ENCODE assay signal across 24 mouse cellular contexts in genomic region chr13:98456398-98456797, GRCm38 (mm10). TPM values are rescaled to one million over a fixed set of nuclear protein-coding genes. Genes with fewer than 3 reads are reported as not detected.
A peak's percentile ranks its signal among the peaks of the same experiment; 100 is the strongest.
DNase-seq lines count a peak whose midpoint lies in the region; ATAC-seq and TF ChIP-seq lines count a peak whose summit lies in the region.
"Had no signal": no experiment of that assay in that cellular context is flagged by ENCODE, and none has a peak within 500 bp of the region (broad histone marks: within the 10 kb centered on the region; RNA-seq: fewer than 3 reads in every experiment).

No protein-coding gene starts in this region.

- 67% methylated on average over 2 of the region's 2 CpGs for WGBS in midbrain, postnatal 0 days

- no peak for TF ChIP-seq RAD21 in MEL (IDR thresholded peaks at IDR 0.05; ENCODE audit: low read depth, low read length)

- ATAC-seq in CD4-positive, CD25-positive, alpha-beta regulatory T cell, adult 4 months = no peak
- ATAC-seq in midbrain, postnatal 0 days (ENCODE audit: low FRiP score) = no peak
- ATAC-seq: forebrain, embryonic 14.5 days; hindbrain, postnatal 0 days; midbrain, embryonic 13.5 days had no signal

- peak; percentile 16 to 19 for DNase-seq in adrenal gland, postnatal 36 days
- DNase-seq in adrenal gland, adult 8-10 months = no peak
- DNase-seq in 3T3-L1 (ENCODE audit: low read depth, low spot score) = peak; percentile 92
- DNase-seq in MEL (ENCODE audit: low read depth, low spot score) = peak; percentile 17
- peak; percentile 52 for DNase-seq in adipocyte (ENCODE audit: low spot score)
- DNase-seq in testis, postnatal 14 days (ENCODE audit: low spot score) = no peak
- no peak for DNase-seq in midbrain, postnatal 0 days (ENCODE audit: low spot score)
- DNase-seq: cerebellum, adult 11 months; cerebellum, postnatal 36 days; gastrocnemius, postnatal 36 days; kidney, adult 18-20 months; kidney, postnatal 36 days; thymus, adult 2 months had no signal

- TF ChIP-seq POLR2A in MEL (IDR thresholded peaks at IDR 0.05; ENCODE audit: control insufficient read depth in 1 of 2, insufficient read depth in 1 of 2, low read depth in 1 of 2, low read length in 2 of 2, poor library complexity in 1 of 2) = no peak

- no peaks in the 10 kb centered on the region for H3K27me3 ChIP-seq in MEL (ENCODE audit: control insufficient read depth in 1 of 2, insufficient read depth in 2 of 2, low read length in 2 of 2)
- no peaks in the 10 kb centered on the region for H3K27me3 ChIP-seq in midbrain, postnatal 0 days (ENCODE audit: insufficient read depth, low read length)
- H3K27me3 ChIP-seq: heart, embryonic 12.5 days; lung, embryonic 15.5 days; midbrain, embryonic 13.5 days had no signal

- TF ChIP-seq CTCF in MEL (IDR thresholded peaks at IDR 0.05 in 2 of 3, conservative IDR thresholded peaks at IDR 0.05 in 1 of 3; ENCODE audit: control insufficient read depth in 1 of 3, insufficient read depth in 1 of 3, low read depth in 2 of 3, low read length in 3 of 3, poor library complexity in 1 of 3, severe bottlenecking in 1 of 3) = no peak
- TF ChIP-seq CTCF in midbrain, postnatal 0 days (IDR thresholded peaks at IDR 0.05) = no peak

- H3K27ac ChIP-seq in MEL (ENCODE audit: control insufficient read depth, low read depth, low read length) = no peak overlapping the region
- no peak overlapping the region for H3K27ac ChIP-seq in midbrain, postnatal 0 days (ENCODE audit: low read depth, low read length)
- H3K27ac ChIP-seq: embryonic facial prominence, embryonic 10.5 days; hindbrain, postnatal 0 days; lung, embryonic 15.5 days; midbrain, embryonic 13.5 days had no signal

- no peak overlapping the region for H3K4me3 ChIP-seq in MEL (ENCODE audit: control insufficient read depth in 1 of 2, insufficient read depth in 1 of 2, low read depth in 2 of 2, low read length in 2 of 2)
- no peak overlapping the region for H3K4me3 ChIP-seq in midbrain, postnatal 0 days (ENCODE audit: low read depth, low read length)
- H3K4me3 ChIP-seq: embryonic facial prominence, embryonic 10.5 days; heart, embryonic 12.5 days; lung, embryonic 15.5 days; midbrain, embryonic 13.5 days had no signal

- no peak overlapping the region for H3K4me2 ChIP-seq in midbrain, postnatal 0 days (ENCODE audit: low read depth, low read length, poor library complexity, severe bottlenecking)
- H3K4me2 ChIP-seq: heart, embryonic 12.5 days; lung, embryonic 15.5 days; midbrain, embryonic 13.5 days had no signal

- no peak overlapping the region for H3K9ac ChIP-seq in MEL (ENCODE audit: control insufficient read depth, low read depth, low read length, poor library complexity, severe bottlenecking)
- H3K9ac ChIP-seq in midbrain, postnatal 0 days (replicated peaks; ENCODE audit: low read length, poor library complexity, severe bottlenecking) = no peak overlapping the region
- H3K9ac ChIP-seq: heart, embryonic 12.5 days; lung, embryonic 15.5 days; midbrain, embryonic 13.5 days had no signal

- H3K36me3 ChIP-seq in MEL (ENCODE audit: control insufficient read depth in 1 of 2, insufficient read depth in 2 of 2, low read length in 2 of 2) = no peaks in the 10 kb centered on the region
- H3K36me3 ChIP-seq in midbrain, postnatal 0 days (ENCODE audit: insufficient read depth, low read length) = no peaks in the 10 kb centered on the region
- H3K36me3 ChIP-seq: embryonic facial prominence, embryonic 10.5 days; heart, embryonic 12.5 days; lung, embryonic 15.5 days; midbrain, embryonic 13.5 days had no signal

- no peaks in the 10 kb centered on the region for H3K79me2 ChIP-seq in MEL (ENCODE audit: control insufficient read depth, insufficient read depth, low read length, poor library complexity)

- H3K4me1 ChIP-seq in MEL (ENCODE audit: control insufficient read depth in 1 of 2, insufficient read depth in 2 of 2, low read length in 2 of 2) = no peaks in the 10 kb centered on the region
- no peaks in the 10 kb centered on the region for H3K4me1 ChIP-seq in midbrain, postnatal 0 days (ENCODE audit: insufficient read depth, low read length)
- H3K4me1 ChIP-seq: embryonic facial prominence, embryonic 10.5 days; heart, embryonic 12.5 days; lung, embryonic 15.5 days; midbrain, embryonic 13.5 days had no signal

- no peak for TF ChIP-seq EP300 in MEL (IDR thresholded peaks at IDR 0.05; ENCODE audit: low read depth in 1 of 2, low read length in 2 of 2)

- no peaks in the 10 kb centered on the region for H3K9me3 ChIP-seq in MEL (replicated peaks; ENCODE audit: insufficient read depth, low read length)
- no peaks in the 10 kb centered on the region for H3K9me3 ChIP-seq in midbrain, postnatal 0 days (ENCODE audit: low read length)
- H3K9me3 ChIP-seq: lung, embryonic 15.5 days; midbrain, embryonic 13.5 days had no signal

TF ChIP-seq in MEL, 35 proteins besides CTCF, POLR2A, EP300 and RAD21:
- no peak for TF ChIP-seq SMC3 (IDR thresholded peaks at IDR 0.05; ENCODE audit: low read depth, low read length)
- no peak for TF ChIP-seq TCF12 (IDR thresholded peaks at IDR 0.05; ENCODE audit: low read depth, low read length)
- no peak for TF ChIP-seq SIN3A (IDR thresholded peaks at IDR 0.05; ENCODE audit: low read length)
- 0 out of 2 replicates have a peak, but pooled peaks have one; percentile 56 for TF ChIP-seq USF1 (IDR thresholded peaks at IDR 0.05; ENCODE audit: low read depth, low read length)
- peak; percentile 68 for TF ChIP-seq GABPA (IDR thresholded peaks at IDR 0.05; ENCODE audit: low read depth, low read length)
- TF ChIP-seq BHLHE40 (IDR thresholded peaks at IDR 0.05; ENCODE audit: borderline replicate concordance, low read depth, low read length) = no peak
- TF ChIP-seq ZNF384 (IDR thresholded peaks at IDR 0.05; ENCODE audit: low read depth, low read length) = no peak
- TF ChIP-seq HCFC1 (IDR thresholded peaks at IDR 0.05; ENCODE audit: low read depth, low read length) = no peak
- no peak for TF ChIP-seq UBTF (IDR thresholded peaks at IDR 0.05; ENCODE audit: borderline replicate concordance, insufficient read depth, low read depth, low read length)
- TF ChIP-seq MAX (IDR thresholded peaks at IDR 0.05; ENCODE audit: low read length) = no peak

RNA-seq across cellular contexts. Expression of gene Gm10320, which starts 35.4 kb away (rescaled TPM):
- under 1 TPM in 1 of 2 experiments, not detected in 1; 0.79 TPM for total RNA-seq in adrenal gland, postnatal 36 days (2021)
- total RNA-seq in adrenal gland, adult 8-10 months (2022) = under 1 TPM in 2 of 4 experiments, not detected in 2; 0.65 to 0.80 TPM
- 7.7 and 10.5 TPM in 2 replicates for total RNA-seq in MEL (2012; rRNA removed)
- polyA plus RNA-seq in MEL (2012; ENCODE audit: insufficient read depth in 1 of 2, insufficient read length in 2 of 2, low read depth in 1 of 2, low replicate concordance in 2 of 2, missing spikeins in 1 of 2) = under 1 TPM in 1 of 2 experiments, not detected in 1; 0.29 TPM
- polyA plus RNA-seq in CD4-positive, CD25-positive, alpha-beta regulatory T cell, adult 4 months (2017; shearing (Covaris generic)) = 1 to 10 TPM in 1 of 2 experiments, not detected in 1; 3.3 TPM
- total RNA-seq in midbrain, postnatal 0 days (2014; rRNA removed) = not detected in 2 replicates
- 0.43 and 1.2 TPM in 2 replicates for polyA plus RNA-seq in midbrain, postnatal 0 days (2015; fragmentation: Nextera tagmentation; extraction: Ambion mirVana)
- total RNA-seq: gastrocnemius, postnatal 36 days; heart, postnatal 25 days; layer of hippocampus, postnatal 10 days; left cerebral cortex, postnatal 10 days; neutrophil, adult 5-6 weeks had no signal

Comparison
In these comparisons a context has a peak if more than half of its experiments do, and no peak if none do; other contexts are left out.
1. DNase-seq: peak in adrenal gland, postnatal 36 days (2 of 2), 3T3-L1 (single experiment), MEL (single experiment) and adipocyte (single experiment); none in adrenal gland, adult 8-10 months (single experiment), testis, postnatal 14 days (single experiment) and midbrain, postnatal 0 days (single experiment).